Mouse (Mus musculus) MEL (cell line): Measurements from ENCODE around the gene Nr2f1.

Experiments
- CTCF ChIP-seq, 3 experiments: IDR thresholded peaks in 2 of 3; conservative IDR thresholded peaks in 1 of 3; 2 replicates each; pipeline ENCODE4 v1.5.1; 2011 to 2012; ENCODE audit warnings: low read length in 3 of 3, low read depth in 2 of 3, mild to moderate bottlenecking in 2 of 3, improper control_type of control experiment in 1 of 3, inconsistent platforms in 1 of 3, mixed read lengths in 1 of 3, moderate library complexity in 1 of 3; ENCODE audit not compliant: control insufficient read depth in 1 of 3, insufficient read depth in 1 of 3, poor library complexity in 1 of 3, severe bottlenecking in 1 of 3
- NELFE ChIP-seq: IDR thresholded peaks from 2 replicates; pipeline ENCODE4 v1.6.1; 2011; ENCODE audit warnings: low read depth, low read length, improper control_type of control experiment

DNA sequence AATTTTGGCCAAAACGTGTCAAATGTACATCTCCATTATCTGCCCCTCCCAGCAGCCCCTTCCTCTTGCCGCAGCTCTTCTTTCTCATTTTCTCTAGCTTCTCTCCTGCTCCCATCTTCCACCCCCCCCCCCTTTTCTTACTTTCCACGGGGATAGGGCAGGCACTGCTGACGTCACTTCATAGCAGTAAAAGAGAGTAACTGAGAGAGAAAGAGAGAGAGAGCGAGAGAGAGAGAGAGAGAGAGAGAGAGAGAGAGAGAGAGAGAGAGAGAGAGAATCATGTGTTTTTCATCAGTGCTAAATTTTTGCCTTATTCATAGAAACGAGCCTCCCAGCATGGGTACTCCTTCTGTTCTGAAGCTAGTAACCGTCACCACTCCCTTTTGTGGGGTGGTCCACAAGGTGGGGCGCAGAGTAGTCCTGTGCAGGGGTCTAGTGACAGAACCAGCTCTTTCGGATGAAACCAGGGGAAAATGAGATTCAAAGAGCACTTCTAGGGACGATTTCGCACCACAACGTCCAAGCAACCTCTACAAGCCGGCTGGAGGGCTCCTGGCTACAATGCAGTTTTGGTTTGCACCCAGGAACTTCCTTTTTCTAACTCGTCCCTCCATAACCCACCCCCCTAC, 17.5 kb downstream of the Nr2f1 start:
- TF ChIP-seq NELFE (no peak), CTCF (IDR thresholded peaks at IDR 0.05 in 2 of 3, conservative IDR thresholded peaks at IDR 0.05 in 1 of 3; ENCODE audit: control insufficient read depth in 1 of 3, insufficient read depth in 1 of 3, low read depth in 2 of 3, low read length in 3 of 3, poor library complexity in 1 of 3, severe bottlenecking in 1 of 3) (no peak)
